In genomic region chr2:73346345-73347086, GRCm38 (mm10) we compare ENCODE assay signal across 9 mouse cellular contexts. TPM values are rescaled to one million over a fixed set of nuclear protein-coding genes. Genes with fewer than 3 reads are reported as not detected.
DNase-seq lines count a peak whose midpoint lies in the region; ATAC-seq and TF ChIP-seq lines count a peak whose summit lies in the region.
"Had no signal": no experiment of that assay in that cellular context is flagged by ENCODE, and none has a peak within 500 bp of the region (broad histone marks: within the 10 kb centered on the region; RNA-seq: fewer than 3 reads in every experiment).

No protein-coding gene starts in this region.

- no peaks in the 10 kb centered on the region for H3K4me1 ChIP-seq in midbrain, postnatal 0 days (ENCODE audit: insufficient read depth, low read length)
- H3K4me1 ChIP-seq in midbrain, embryonic 11.5 days (ENCODE audit: control insufficient read depth, insufficient read depth, low read length), result no peaks in the 10 kb centered on the region
- no peaks in the 10 kb centered on the region for H3K4me1 ChIP-seq in stomach, postnatal 0 days (replicated peaks; ENCODE audit: control insufficient read depth, insufficient read depth)

- no peak overlapping the region for H3K4me3 ChIP-seq in midbrain, postnatal 0 days (ENCODE audit: low read depth, low read length)
- no peak overlapping the region for H3K4me3 ChIP-seq in midbrain, embryonic 11.5 days (ENCODE audit: low read depth, low read length)
- H3K4me3 ChIP-seq in stomach, postnatal 0 days (ENCODE audit: low read depth, low read length), result no peak overlapping the region

- TF ChIP-seq CTCF in midbrain, postnatal 0 days (IDR thresholded peaks at IDR 0.05), result no peak
- no peak for TF ChIP-seq CTCF in stomach, postnatal 0 days (IDR thresholded peaks at IDR 0.05; ENCODE audit: low read depth)

- TF ChIP-seq EP300 in stomach, postnatal 0 days (optimal IDR thresholded peaks at IDR 0.05), result no peak

- H3K4me2 ChIP-seq in midbrain, postnatal 0 days (ENCODE audit: low read depth, low read length, poor library complexity, severe bottlenecking), result no peak overlapping the region
- no peak overlapping the region for H3K4me2 ChIP-seq in midbrain, embryonic 11.5 days
- H3K4me2 ChIP-seq in stomach, postnatal 0 days (replicated peaks; ENCODE audit: low read depth), result no peak overlapping the region
- H3K4me2 ChIP-seq: liver, embryonic 11.5 days had no signal

- H3K27ac ChIP-seq in midbrain, postnatal 0 days (ENCODE audit: low read depth, low read length), result no peak overlapping the region
- H3K27ac ChIP-seq in midbrain, embryonic 11.5 days (ENCODE audit: low read depth, low read length), result no peak overlapping the region
- no peak overlapping the region for H3K27ac ChIP-seq in stomach, postnatal 0 days (replicated peaks)

- WGBS in midbrain, postnatal 0 days, result 66% methylated on average over 13 of the region's 13 CpGs
- 74% methylated on average over 13 of the region's 13 CpGs for WGBS in midbrain, embryonic 11.5 days
- 66% methylated on average over 13 of the region's 13 CpGs for WGBS in stomach, postnatal 0 days

- no peaks in the 10 kb centered on the region for H3K36me3 ChIP-seq in midbrain, postnatal 0 days (ENCODE audit: insufficient read depth, low read length)
- H3K36me3 ChIP-seq in midbrain, embryonic 11.5 days (ENCODE audit: control insufficient read depth, insufficient read depth, low read length), result no peaks in the 10 kb centered on the region
- no peaks in the 10 kb centered on the region for H3K36me3 ChIP-seq in stomach, postnatal 0 days (ENCODE audit: control insufficient read depth, insufficient read depth, low read length)

- ATAC-seq in midbrain, postnatal 0 days (ENCODE audit: low FRiP score), result no peak
- ATAC-seq in midbrain, embryonic 11.5 days (ENCODE audit: low FRiP score), result no peak
- ATAC-seq in stomach, postnatal 0 days (ENCODE audit: low FRiP score, low TSS enrichment), result no peak

- H3K27me3 ChIP-seq in midbrain, postnatal 0 days (ENCODE audit: insufficient read depth, low read length), result no peaks in the 10 kb centered on the region
- H3K27me3 ChIP-seq in midbrain, embryonic 11.5 days (ENCODE audit: control insufficient read depth, insufficient read depth, low read length), result no peaks in the 10 kb centered on the region
- H3K27me3 ChIP-seq in stomach, postnatal 0 days (ENCODE audit: control insufficient read depth, insufficient read depth, low read length), result no peaks in the 10 kb centered on the region

- peak; percentile 11 for DNase-seq in midbrain, postnatal 0 days (ENCODE audit: low spot score)
- no peak for DNase-seq in midbrain, embryonic 11.5 days (ENCODE audit: low spot score, missing footprints)
- DNase-seq in frontal cortex, postnatal 36 days (ENCODE audit: low spot score in 2 of 2), result peak; percentile 43 to 61
- DNase-seq in left cerebral cortex, adult 9 months (ENCODE audit: low spot score in 2 of 2), result peak; percentile 37 to 67
- DNase-seq in stomach, postnatal 0 days (ENCODE audit: low spot score), result no peak
- no peak for DNase-seq in kidney, postnatal 10 days
- no peak for DNase-seq in B cell, adult 2 months
- DNase-seq: heart, postnatal 10 days had no signal

- H3K9ac ChIP-seq in midbrain, postnatal 0 days (replicated peaks; ENCODE audit: low read length, poor library complexity, severe bottlenecking), result no peak overlapping the region
- H3K9ac ChIP-seq in midbrain, embryonic 11.5 days (ENCODE audit: low read length), result no peak overlapping the region
- no peak overlapping the region for H3K9ac ChIP-seq in stomach, postnatal 0 days (ENCODE audit: low read length)

- no peaks in the 10 kb centered on the region for H3K9me3 ChIP-seq in midbrain, postnatal 0 days (ENCODE audit: low read length)
- no peaks in the 10 kb centered on the region for H3K9me3 ChIP-seq in midbrain, embryonic 11.5 days (ENCODE audit: control insufficient read depth, low read length)
- no peaks in the 10 kb centered on the region for H3K9me3 ChIP-seq in stomach, postnatal 0 days (ENCODE audit: control insufficient read depth, low read length)

RNA-seq across cellular contexts. Expression of gene Cir1, which starts 34.0 kb away (rescaled TPM):
- 4.1 and 7.4 TPM in 2 replicates for total RNA-seq in midbrain, postnatal 0 days (2014; rRNA removed)
- polyA plus RNA-seq in midbrain, postnatal 0 days (2015; fragmentation: Nextera tagmentation; extraction: Ambion mirVana), result 32.1 and 36.3 TPM in 2 replicates
- polyA plus RNA-seq in midbrain, embryonic 11.5 days (2014; fragmentation: Nextera tagmentation; extraction: Ambion mirVana), result 21.4 and 25.5 TPM in 2 replicates
- 17.3 and 19.6 TPM in 2 replicates for polyA plus RNA-seq in stomach, postnatal 0 days (2015; fragmentation: Nextera tagmentation; extraction: Ambion mirVana)

RNA-seq across cellular contexts. Expression of gene Scrn3, which starts 34.1 kb away (rescaled TPM):
- total RNA-seq in midbrain, postnatal 0 days (2014; rRNA removed), result 4.2 and 5.7 TPM in 2 replicates
- polyA plus RNA-seq in midbrain, postnatal 0 days (2015; fragmentation: Nextera tagmentation; extraction: Ambion mirVana), result 5.4 and 6.5 TPM in 2 replicates
- 10.7 and 11.7 TPM in 2 replicates for polyA plus RNA-seq in midbrain, embryonic 11.5 days (2014; fragmentation: Nextera tagmentation; extraction: Ambion mirVana)
- polyA plus RNA-seq in stomach, postnatal 0 days (2015; fragmentation: Nextera tagmentation; extraction: Ambion mirVana), result 8.6 and 9.2 TPM in 2 replicates

RNA-seq across cellular contexts. Expression of gene Gpr155, which starts 39.9 kb away (rescaled TPM):
- total RNA-seq in midbrain, postnatal 0 days (2014; rRNA removed), result 13.6 and 26.5 TPM in 2 replicates
- 9.9 and 11.8 TPM in 2 replicates for polyA plus RNA-seq in midbrain, postnatal 0 days (2015; fragmentation: Nextera tagmentation; extraction: Ambion mirVana)
- polyA plus RNA-seq in midbrain, embryonic 11.5 days (2014; fragmentation: Nextera tagmentation; extraction: Ambion mirVana), result 3.0 and 4.3 TPM in 2 replicates
- polyA plus RNA-seq in stomach, postnatal 0 days (2015; fragmentation: Nextera tagmentation; extraction: Ambion mirVana), result 11.6 and 11.8 TPM in 2 replicates

Comparison
In these comparisons a context has a peak if more than half of its experiments do, and no peak if none do; other contexts are left out.
1. DNase-seq: peak in midbrain, postnatal 0 days (single experiment), frontal cortex, postnatal 36 days (2 of 2) and left cerebral cortex, adult 9 months (2 of 2); none in midbrain, embryonic 11.5 days (single experiment), stomach, postnatal 0 days (single experiment), kidney, postnatal 10 days (single experiment) and B cell, adult 2 months (0 of 2).